Mouse (Mus musculus) ES-E14 (cell line): Measurements from ENCODE around the gene Cpxm1.

Experiments
- HCFC1 ChIP-seq: IDR thresholded peaks from 2 replicates; pipeline ENCODE4 v1.6.1; 2012; ENCODE audit warnings: low read length, inconsistent platforms, borderline replicate concordance; ENCODE audit not compliant: insufficient read depth
- ZC3H11A ChIP-seq: IDR thresholded peaks from 2 replicates; pipeline ENCODE4 v1.6.1; 2012; ENCODE audit warnings: low read depth, mild to moderate bottlenecking, inconsistent platforms, low read length, borderline replicate concordance
- ZNF384 ChIP-seq: IDR thresholded peaks from 2 replicates; pipeline ENCODE4 v1.6.1; 2012; ENCODE audit warnings: low read depth, low read length, inconsistent platforms

DNA sequence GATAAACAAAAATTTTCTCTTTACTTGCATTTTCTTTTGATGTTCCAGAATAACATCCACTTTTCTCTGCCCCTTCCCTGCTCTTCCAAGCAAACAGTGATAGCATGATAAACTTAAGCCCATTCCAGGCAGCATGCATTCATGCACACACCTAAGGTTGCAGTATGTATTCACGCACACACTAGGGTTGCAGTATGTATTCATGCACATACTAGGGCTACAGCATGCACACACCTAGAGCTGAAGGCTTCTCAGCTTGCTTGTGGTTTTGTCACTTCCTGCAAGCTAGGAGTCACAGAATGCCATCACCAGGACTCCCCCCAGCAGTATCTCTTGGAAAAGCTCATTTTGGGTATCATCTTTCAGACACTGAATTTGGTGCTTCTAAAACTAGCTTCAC is 39.4 kb upstream of the Cpxm1 start:
- no peak for TF ChIP-seq HCFC1
- no peak for TF ChIP-seq ZNF384
- no peak for TF ChIP-seq ZC3H11A
